Mouse (Mus musculus): Measurements from ENCODE around the gene Cpox. TPM values are rescaled to one million over a fixed set of nuclear protein-coding genes. Genes with fewer than 3 reads are reported as not detected.
A peak's percentile ranks its signal among the peaks of the same experiment; 100 is the strongest.

Gene Cpox
- total RNA-seq, 2 experiments from 2014 or later, result 48.8 to 58.6 TPM

DNA sequence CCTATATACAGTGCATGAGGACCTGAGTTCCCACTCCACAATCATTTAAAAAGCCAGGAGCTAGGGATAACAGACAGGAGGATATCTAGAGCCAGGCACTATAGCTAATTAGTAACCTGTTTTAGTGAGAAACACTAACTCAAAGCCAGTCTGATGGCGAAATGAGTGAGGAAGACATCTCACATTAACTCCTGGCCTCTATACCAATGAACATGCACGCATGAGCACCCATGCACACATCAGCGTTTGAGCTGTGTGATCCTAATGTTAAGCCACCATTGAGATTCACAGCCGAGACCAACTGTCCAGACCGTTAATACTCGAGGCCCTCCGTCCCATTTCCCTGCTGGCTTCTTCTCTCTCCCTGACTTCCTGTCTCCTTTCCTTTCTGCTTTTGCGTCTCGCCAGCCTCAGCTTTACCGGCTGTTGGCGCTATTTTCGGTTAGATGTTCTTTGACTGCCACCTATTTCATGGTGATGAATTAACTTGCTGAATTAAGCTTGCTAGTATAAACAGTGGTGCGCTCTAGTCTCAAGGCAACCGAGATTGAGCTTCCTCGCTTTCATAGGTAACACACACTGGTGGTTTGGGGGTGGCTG lies 3.8 kb downstream of the Cpox start:
- Histone ChIP-seq H3K4me3 (no peak overlapping the region), H3K27ac (peak overlapping the region; percentile 88; the same call in 1 of the 2 replicates)
- DNase-seq (ENCODE audit: low spot score in 2 of 2), result no peak
- TF ChIP-seq CTCF (conservative IDR thresholded peaks at IDR 0.05), result no peak

GRCm38 (mm10) chr16:58675256-58675655 lies 5.2 kb downstream of the Cpox start:
- no peak for TF ChIP-seq CTCF (conservative IDR thresholded peaks at IDR 0.05)
- DNase-seq (ENCODE audit: low spot score in 2 of 2), result peak; percentile 84 to 88
- Histone ChIP-seq H3K4me3 (no peak overlapping the region; the same call in 1 of the 2 replicates), H3K27ac (peak overlapping the region; percentile 88)

- TF ChIP-seq CTCF (conservative IDR thresholded peaks at IDR 0.05), result no peak
- no peak overlapping the region for H3K4me3 ChIP-seq
- DNase-seq (ENCODE audit: low spot score in 2 of 2), result no peak
- peak overlapping the region; percentile 24; the same call in 1 of the 2 replicates for H3K27ac ChIP-seq
These were observed 6.1 kb downstream of the Cpox start for GRCm38 (mm10) chr16:58676156-58676555.

- Histone ChIP-seq H3K27ac (peak overlapping the region; percentile 64; the same call in 1 of the 2 replicates), H3K4me3 (no peak overlapping the region)
- TF ChIP-seq CTCF (conservative IDR thresholded peaks at IDR 0.05), result no peak
- DNase-seq (ENCODE audit: low spot score in 2 of 2), result no peak
These were observed 6.5 kb downstream of the Cpox start for GRCm38 (mm10) chr16:58676633-58677032.

DNA sequence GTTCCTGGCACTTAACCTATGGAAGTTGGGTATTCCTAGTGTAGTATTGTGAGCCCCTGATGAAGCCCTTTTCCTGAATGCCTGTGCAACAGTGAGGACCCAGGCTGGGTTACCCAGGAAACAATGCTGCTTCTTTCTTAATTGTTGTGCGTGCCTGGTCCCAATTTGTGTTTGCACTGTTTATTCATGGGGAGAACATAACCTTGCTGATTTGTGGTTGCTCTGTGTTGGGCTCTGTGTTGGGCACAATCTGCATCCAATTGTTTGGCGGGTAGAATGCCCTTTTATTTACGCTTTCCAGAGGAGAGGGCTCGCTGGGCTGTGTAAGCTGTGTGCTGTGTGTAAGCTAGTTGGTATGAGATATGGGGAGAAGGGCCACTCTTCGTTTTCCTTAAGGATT lies 7.4 kb downstream of the Cpox start:
- Histone ChIP-seq H3K4me3 (no peak overlapping the region; the same call in 1 of the 2 replicates), H3K27ac (peak overlapping the region; percentile 64)
- no peak for DNase-seq (ENCODE audit: low spot score in 2 of 2)
- TF ChIP-seq CTCF (conservative IDR thresholded peaks at IDR 0.05), result no peak

DNA sequence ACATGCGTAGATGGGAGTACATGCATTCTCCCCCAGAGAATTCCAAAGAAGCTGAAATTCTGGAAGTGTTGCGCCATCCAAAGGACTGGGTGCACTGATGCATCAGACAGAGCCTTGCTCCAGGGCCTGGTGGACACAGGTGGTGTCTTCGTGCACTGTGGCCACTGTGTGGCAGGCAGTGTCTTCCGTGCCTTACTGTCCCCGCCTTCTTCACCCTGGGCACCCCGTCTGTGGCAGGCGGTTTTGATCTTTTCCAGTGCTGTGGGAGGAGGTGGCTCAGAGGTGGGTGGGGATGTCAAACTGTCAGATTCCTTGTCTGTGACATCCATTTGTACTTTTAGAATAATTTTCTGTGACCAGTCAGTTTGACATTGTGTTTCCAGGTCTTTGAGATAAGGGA lies 8.6 kb downstream of the Cpox start:
- no peak overlapping the region; the same call in 1 of the 2 replicates for H3K4me3 ChIP-seq
- no peak for DNase-seq (ENCODE audit: low spot score in 2 of 2)
- no peak overlapping the region for H3K27ac ChIP-seq
- no peak; the same call in 1 of the 2 replicates for TF ChIP-seq CTCF (conservative IDR thresholded peaks at IDR 0.05)

GRCm38 (mm10) chr16:58682046-58682445 lies 12.0 kb downstream of the Cpox start:
- TF ChIP-seq CTCF (conservative IDR thresholded peaks at IDR 0.05), result no peak
- Histone ChIP-seq H3K27ac (no peak overlapping the region), H3K4me3 (no peak overlapping the region)
- DNase-seq (ENCODE audit: low spot score in 2 of 2), result no peak

GRCm38 (mm10) chr16:58682870-58683269 lies 12.8 kb downstream of the Cpox start:
- no peak overlapping the region for H3K27ac ChIP-seq
- no peak overlapping the region for H3K4me3 ChIP-seq
- DNase-seq (ENCODE audit: low spot score in 2 of 2), result no peak
- no peak for TF ChIP-seq CTCF (conservative IDR thresholded peaks at IDR 0.05)

DNA sequence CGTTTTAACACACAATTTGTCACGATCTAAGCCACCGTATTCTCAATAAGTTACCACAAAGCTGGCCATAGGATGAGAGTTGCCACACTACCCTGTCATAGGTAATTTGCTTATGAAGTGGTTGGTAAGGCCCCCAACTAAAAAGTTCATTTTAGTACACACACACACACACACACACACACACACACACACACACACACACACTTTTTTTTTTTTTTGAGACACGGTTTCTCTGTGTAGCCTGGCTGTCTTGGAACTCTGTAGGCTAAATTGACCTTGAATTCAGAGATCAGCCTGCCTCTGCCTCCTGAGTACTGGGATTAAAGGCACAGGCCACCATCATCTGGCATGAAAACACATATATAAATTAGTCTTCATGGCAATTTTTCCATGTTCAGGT lies 13.8 kb downstream of the Cpox start:
- DNase-seq (ENCODE audit: low spot score in 2 of 2), result no peak
- TF ChIP-seq CTCF (conservative IDR thresholded peaks at IDR 0.05), result no peak
- no peak overlapping the region for H3K4me3 ChIP-seq
- no peak overlapping the region for H3K27ac ChIP-seq

DNA sequence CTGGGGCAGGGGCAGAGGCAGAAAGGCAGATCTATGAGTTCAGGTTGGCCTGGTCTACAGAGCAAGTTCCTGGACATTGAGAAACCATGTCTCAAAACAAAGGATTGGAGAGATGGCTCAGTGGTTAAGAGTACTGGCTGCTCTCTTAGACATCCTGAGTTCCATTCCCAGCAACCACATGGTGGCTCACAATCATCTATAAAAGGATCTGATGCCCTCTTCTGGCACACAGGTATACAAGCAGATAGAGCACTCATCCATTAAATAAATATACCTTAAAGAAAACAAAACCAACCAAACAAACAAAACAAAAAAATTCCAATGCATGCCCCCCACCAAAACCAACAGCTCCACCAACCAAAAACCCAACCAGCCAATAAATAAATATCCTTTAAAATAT lies 14.4 kb downstream of the Cpox start:
- DNase-seq (ENCODE audit: low spot score in 2 of 2), result no peak
- Histone ChIP-seq H3K27ac (no peak overlapping the region), H3K4me3 (no peak overlapping the region)
- peak; percentile 48 for TF ChIP-seq CTCF (conservative IDR thresholded peaks at IDR 0.05)

DNA sequence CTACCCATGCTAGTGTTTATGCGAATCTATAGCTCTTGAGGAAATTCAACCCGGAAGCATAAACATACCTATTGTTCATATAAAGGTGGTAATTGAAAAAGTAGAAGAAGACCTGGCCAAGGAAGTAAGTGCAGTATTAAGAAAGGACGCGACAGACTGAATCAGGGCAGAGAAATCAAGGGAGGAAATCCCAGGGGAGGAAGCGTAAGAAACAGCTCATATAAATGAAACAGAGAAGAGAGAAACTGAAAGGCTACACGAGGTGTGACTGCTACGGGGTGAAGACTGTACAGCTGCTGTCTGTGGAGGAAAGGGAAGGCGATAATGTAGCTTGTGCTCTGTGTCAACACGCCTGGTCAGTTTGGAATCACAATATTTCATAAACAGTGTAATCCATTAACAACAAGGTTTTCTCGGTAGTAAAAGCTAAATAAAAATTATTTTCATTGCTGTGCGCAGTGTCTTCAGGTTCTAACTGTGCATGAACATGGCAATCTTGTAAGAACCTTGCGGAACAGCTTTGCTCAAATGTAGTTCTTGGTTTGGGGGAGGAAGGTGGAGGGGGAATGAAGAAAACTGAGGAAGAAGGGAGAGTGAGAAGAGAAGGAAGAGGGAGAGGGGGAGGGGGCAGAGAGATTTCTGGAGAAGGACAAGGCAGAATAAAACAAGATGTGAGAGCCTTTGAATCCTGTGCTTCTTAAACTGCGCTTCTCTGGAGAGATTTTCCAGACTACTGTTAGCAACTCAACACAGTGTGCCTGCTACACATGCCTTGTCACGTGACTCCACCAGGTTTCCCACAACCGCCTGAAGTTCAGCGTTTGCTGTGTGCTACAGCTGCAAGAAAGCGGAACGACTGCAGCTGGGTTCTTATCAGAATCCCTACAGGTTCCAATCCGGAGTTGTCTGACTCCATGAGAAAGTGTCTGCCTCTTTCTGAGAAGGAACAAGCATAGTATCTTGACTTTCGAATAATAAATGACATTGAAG lies 15.8 kb downstream of the Cpox start:
- no peak overlapping the region for H3K27ac ChIP-seq
- no peak for DNase-seq (ENCODE audit: low spot score in 2 of 2)
- no peak for TF ChIP-seq CTCF (conservative IDR thresholded peaks at IDR 0.05)
- H3K4me3 ChIP-seq, result no peak overlapping the region

DNA sequence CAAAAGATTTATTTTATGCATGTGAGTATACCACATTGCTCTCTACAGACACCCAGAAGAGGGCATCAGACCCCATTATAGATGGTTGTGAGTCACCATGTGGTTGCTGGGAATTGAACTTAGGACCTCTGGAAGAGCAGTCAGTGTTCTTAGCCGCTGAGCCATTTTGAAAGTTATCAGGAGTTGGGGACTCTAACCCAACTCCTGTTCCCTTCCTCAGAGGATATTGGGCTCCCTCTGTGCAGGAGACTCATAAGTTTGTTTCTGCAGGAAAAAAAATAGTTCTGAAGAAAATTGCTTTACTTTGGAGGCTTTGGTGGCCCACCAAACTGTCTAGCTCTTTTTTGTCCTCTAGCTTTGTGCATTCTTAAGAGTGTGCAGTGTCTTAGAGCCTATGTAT lies 18.4 kb downstream of the Cpox start:
- no peak for DNase-seq (ENCODE audit: low spot score in 2 of 2)
- Histone ChIP-seq H3K4me3 (no peak overlapping the region), H3K27ac (no peak overlapping the region)
- TF ChIP-seq CTCF (conservative IDR thresholded peaks at IDR 0.05), result no peak

DNA sequence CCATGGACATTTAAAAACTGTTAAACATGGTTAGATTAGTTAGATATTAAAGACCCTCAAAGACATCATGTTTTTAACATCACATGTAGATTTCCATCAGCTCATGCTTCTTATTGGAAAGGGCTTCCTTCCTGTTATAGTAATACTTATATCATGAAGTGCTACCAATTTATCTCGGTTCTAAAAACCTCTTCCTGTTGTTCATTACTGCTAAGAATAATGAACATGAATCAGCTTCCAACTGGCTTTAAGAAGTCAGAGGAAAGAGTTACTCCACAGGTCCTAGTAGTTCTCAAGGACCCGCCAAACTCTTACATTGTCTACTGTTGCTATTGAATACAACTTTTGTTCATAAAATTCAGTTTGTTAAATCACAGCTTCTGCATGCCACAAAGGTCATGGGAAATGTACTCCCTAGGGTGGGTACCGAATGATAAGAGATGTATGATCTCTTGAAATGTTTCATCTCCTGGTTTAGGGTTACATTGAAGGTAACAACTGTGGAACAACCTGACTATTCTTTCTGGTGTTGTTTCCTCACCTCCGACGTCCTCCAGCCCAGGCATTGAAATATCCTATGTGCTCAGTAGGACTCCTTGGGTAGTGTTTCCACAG lies 19.6 kb downstream of the Cpox start:
- DNase-seq (ENCODE audit: low spot score in 2 of 2), result no peak
- H3K27ac ChIP-seq, result no peak overlapping the region
- no peak for TF ChIP-seq CTCF (conservative IDR thresholded peaks at IDR 0.05)
- no peak overlapping the region for H3K4me3 ChIP-seq
